Mouse (Mus musculus) granulocyte monocyte progenitor cell, adult 5-6 weeks (primary cell): ENCODE measurements around the gene Epb41l1. TPM values are rescaled to one million over a fixed set of nuclear protein-coding genes. Genes with fewer than 3 reads are reported as not detected.
"Not testable (repeated sequence)": the region's sequence is repeated elsewhere in the genome, so short reads cannot be mapped to it uniquely, and the experiment has no call there.

Experiments used
- ATAC-seq: replicated peaks from 2 replicates; pipeline ENCODE4 v1.8.0; 2016; ENCODE audit warnings: mild to moderate bottlenecking, moderate TSS enrichment, inconsistent platforms; ENCODE audit not compliant: poor library complexity, severe bottlenecking
- total RNA-seq, 2 experiments: library from RNA; stranded (forward) in 1 of 2; stranded (reverse) in 1 of 2; fragments of 200-712, 200-1000 nt in 1 of 2; fragments of >200 nt in 1 of 2; fragmentation: Nextera tagmentation in 1 of 2; gene quantifications; 2 replicates each; pipeline ENCODE4 v1.2.3; 2014 to 2017

Epb41l1 gene
- 1.0 TPM in 1 of 2 replicates, not detected in the other for total RNA-seq (2014; fragmentation: Nextera tagmentation)
- 0.34 TPM in 1 of 2 replicates, not detected in the other for total RNA-seq (2017)

GRCm38 (mm10) chr2:156420694-156421380 lies at the start of gene Epb41l1:
Gene Epb41l1, plus strand, starts transcription at chr2:156420909.
- peak; percentile 43 for ATAC-seq

- no peak for ATAC-seq
These were observed 43.8 kb upstream of the Epb41l1 start for GRCm38 (mm10) chr2:156376956-156377355.

GRCm38 (mm10) chr2:156379929-156380328 lies 40.8 kb upstream of the Epb41l1 start:
- no peak for ATAC-seq

GRCm38 (mm10) chr2:156381350-156381749 lies 39.4 kb upstream of the Epb41l1 start:
- ATAC-seq, result no peak

- peak; percentile 93 for ATAC-seq
These were observed 28.1 kb upstream of the Epb41l1 start for GRCm38 (mm10) chr2:156392461-156393154.

GRCm38 (mm10) chr2:156393155-156393828 lies 27.4 kb upstream of the Epb41l1 start:
- ATAC-seq, result no peak

GRCm38 (mm10) chr2:156394282-156394681 lies 26.4 kb upstream of the Epb41l1 start:
- ATAC-seq, result no peak

GRCm38 (mm10) chr2:156396096-156396495 lies 24.6 kb upstream of the Epb41l1 start:
- ATAC-seq, result no peak

- no peak for ATAC-seq
These were observed 22.7 kb upstream of the Epb41l1 start for GRCm38 (mm10) chr2:156397988-156398387.

- no peak for ATAC-seq
These were observed 21.2 kb upstream of the Epb41l1 start for GRCm38 (mm10) chr2:156399485-156399884.

- ATAC-seq, result peak; percentile 83
These were observed 19.4 kb upstream of the Epb41l1 start for GRCm38 (mm10) chr2:156401331-156401730.

GRCm38 (mm10) chr2:156402036-156402435 lies 18.7 kb upstream of the Epb41l1 start:
- no peak for ATAC-seq

- ATAC-seq, result no peak
These were observed 13.7 kb upstream of the Epb41l1 start for GRCm38 (mm10) chr2:156406987-156407386.

GRCm38 (mm10) chr2:156408168-156408567 lies 12.5 kb upstream of the Epb41l1 start:
- ATAC-seq, result 0 out of 2 replicates have a peak, but pooled peaks have one; percentile 14

GRCm38 (mm10) chr2:156411348-156411747 lies 9.4 kb upstream of the Epb41l1 start:
- ATAC-seq, result not testable (repeated sequence)

- no peak for ATAC-seq
These were observed 5.7 kb upstream of the Epb41l1 start for GRCm38 (mm10) chr2:156414996-156415395.

GRCm38 (mm10) chr2:156415674-156416073 lies 5.0 kb upstream of the Epb41l1 start:
- peak; percentile 61 for ATAC-seq

GRCm38 (mm10) chr2:156417194-156417593 lies 3.5 kb upstream of the Epb41l1 start:
- peak; percentile 29; the same call in 1 of the 2 replicates for ATAC-seq

GRCm38 (mm10) chr2:156418467-156418866 lies 2.2 kb upstream of the Epb41l1 start:
- ATAC-seq, result no peak

- ATAC-seq, result no peak
These were observed 399 bp upstream of the Epb41l1 start for GRCm38 (mm10) chr2:156420327-156420693.
